Mouse (Mus musculus): ENCODE data around the gene Sh3tc1.

GRCm38 (mm10) chr5:35662021-35662545 is 77.7 kb downstream of the Sh3tc1 start:
- TF ChIP-seq POLR2A (IDR thresholded peaks at IDR 0.05; ENCODE audit: control insufficient read depth, low read depth, low read length) (no peak), CTCF (IDR thresholded peaks at IDR 0.05; ENCODE audit: control insufficient read depth, insufficient read depth, insufficient replicate concordance, low read depth, low read length) (no peak)
